Mouse (Mus musculus) CH12.LX (cell line): ENCODE measurements around the gene Mff. TPM values are rescaled to one million over a fixed set of nuclear protein-coding genes. Genes with fewer than 3 reads are reported as not detected.

Experiments
- DNase-seq: peaks from one replicate; pipeline ENCODE4 v3.0.0-alpha.2; 2013; ENCODE audit errors: extremely low read depth
- H3K27ac ChIP-seq: 2 replicates; pipeline ENCODE4 v1.5.1; 2012; ENCODE audit warnings: low read depth, mild to moderate bottlenecking, control low read depth, moderate library complexity; ENCODE audit not compliant: insufficient read depth
- H3K27me3 ChIP-seq: replicated peaks from 2 replicates; pipeline ENCODE3; 2012; ENCODE audit warnings: inconsistent platforms
- H3K36me3 ChIP-seq, 2 experiments: replicated peaks in 1 of 2; 2 replicates each; pipeline versions ENCODE3 to v1.6.1; 2012; ENCODE audit warnings: inconsistent platforms in 1 of 2, low read length in 1 of 2, mild to moderate bottlenecking in 1 of 2, mixed read lengths in 1 of 2, moderate library complexity in 1 of 2; ENCODE audit not compliant: control insufficient read depth in 1 of 2, insufficient read depth in 1 of 2
- H3K4me1 ChIP-seq, 2 experiments: 2 replicates each; pipeline ENCODE4 v1.6.1; 2012; ENCODE audit warnings: inconsistent platforms in 1 of 2, moderate library complexity in 1 of 2; ENCODE audit not compliant: insufficient read depth in 2 of 2, control insufficient read depth in 1 of 2
- H3K4me2 ChIP-seq: 2 replicates; pipeline ENCODE4 v1.6.1; 2012; ENCODE audit warnings: low read depth, mild to moderate bottlenecking, control low read depth; ENCODE audit not compliant: poor library complexity, insufficient read depth, severe bottlenecking
- H3K4me3 ChIP-seq, 3 experiments: fragments of 150-350 bp in 1 of 3; sonication (generic) in 1 of 3; replicated peaks in 1 of 3; 2 replicates each; pipeline versions ENCODE3 to v1.5.1; 2011 to 2012; ENCODE audit warnings: low read depth in 2 of 3, low read length in 2 of 3, mild to moderate bottlenecking in 2 of 3, moderate library complexity in 2 of 3, control low read depth in 1 of 3, improper control_type of control experiment in 1 of 3, inconsistent platforms in 1 of 3, mixed read lengths in 1 of 3; ENCODE audit not compliant: poor library complexity in 1 of 3
- H3K79me2 ChIP-seq: replicated peaks from 2 replicates; pipeline ENCODE4 v1.6.1; 2012; ENCODE audit warnings: mild to moderate bottlenecking, moderate library complexity; ENCODE audit not compliant: control insufficient read depth, poor library complexity, insufficient read depth, severe bottlenecking; ENCODE audit errors: extremely low read depth
- H3K9ac ChIP-seq: 2 replicates; pipeline ENCODE4 v1.6.1; 2012; ENCODE audit warnings: low read depth, mild to moderate bottlenecking, control low read depth, moderate library complexity; ENCODE audit not compliant: insufficient read depth
- H3K9me3 ChIP-seq: replicated peaks from 2 replicates; pipeline ENCODE3; 2012; ENCODE audit warnings: low read length, inconsistent platforms, mixed read lengths
- CHD1 ChIP-seq: IDR thresholded peaks from 2 replicates; pipeline ENCODE4 v1.6.1; 2012; ENCODE audit warnings: low read depth, low read length, improper control_type of control experiment, inconsistent platforms
- CTCF ChIP-seq, 2 experiments: IDR thresholded peaks in 1 of 2; conservative IDR thresholded peaks in 1 of 2; 2 replicates each; pipeline ENCODE4 v1.5.1; 2011 to 2012; ENCODE audit warnings: low read depth in 2 of 2, low read length in 2 of 2, improper control_type of control experiment in 1 of 2, inconsistent platforms in 1 of 2, mild to moderate bottlenecking in 1 of 2, moderate library complexity in 1 of 2
- E2F4 ChIP-seq: IDR thresholded peaks from 2 replicates; pipeline ENCODE4 v1.6.1; 2011; ENCODE audit warnings: low read depth, low read length, improper control_type of control experiment; ENCODE audit not compliant: insufficient replicate concordance
- ETS1 ChIP-seq: conservative IDR thresholded peaks from 2 replicates; pipeline ENCODE4 v1.6.1; 2012; ENCODE audit warnings: low read depth, mild to moderate bottlenecking, inconsistent platforms, low read length, improper control_type of control experiment, moderate library complexity
- GABPA ChIP-seq: IDR thresholded peaks from 2 replicates; pipeline ENCODE4 v1.6.1; 2012; ENCODE audit warnings: low read depth, low read length, improper control_type of control experiment, inconsistent platforms; ENCODE audit not compliant: insufficient replicate concordance
- JUN ChIP-seq: IDR thresholded peaks from 2 replicates; pipeline ENCODE4 v1.6.1; 2011; ENCODE audit warnings: low read depth, mild to moderate bottlenecking, low read length, improper control_type of control experiment, moderate library complexity; ENCODE audit not compliant: insufficient read depth
- JUND ChIP-seq: conservative IDR thresholded peaks from 2 replicates; pipeline ENCODE4 v1.6.1; 2011; ENCODE audit warnings: low read depth, low read length, improper control_type of control experiment
- KAT2A ChIP-seq: IDR thresholded peaks from 2 replicates; pipeline ENCODE4 v1.6.1; 2012; ENCODE audit warnings: low read length, improper control_type of control experiment, inconsistent platforms; ENCODE audit not compliant: insufficient replicate concordance
- MAX ChIP-seq: IDR thresholded peaks from 2 replicates; pipeline ENCODE4 v1.6.1; 2011; ENCODE audit warnings: low read length, improper control_type of control experiment
- MAZ ChIP-seq: IDR thresholded peaks from 2 replicates; pipeline ENCODE4 v1.6.1; 2012; ENCODE audit warnings: low read depth, mild to moderate bottlenecking, inconsistent platforms, low read length, improper control_type of control experiment, moderate library complexity
- MXI1 ChIP-seq: IDR thresholded peaks from 2 replicates; pipeline ENCODE4 v1.6.1; 2011; ENCODE audit warnings: mild to moderate bottlenecking, low read depth, low read length, improper control_type of control experiment
- MYC ChIP-seq: IDR thresholded peaks from 2 replicates; pipeline ENCODE4 v1.6.1; 2011; ENCODE audit warnings: low read depth, mild to moderate bottlenecking, improper control_type of control experiment, low read length
- PAX5 ChIP-seq: IDR thresholded peaks from 2 replicates; pipeline ENCODE4 v1.6.1; 2012; ENCODE audit warnings: low read length, inconsistent platforms, mixed read lengths
- POLR2A ChIP-seq: IDR thresholded peaks from 2 replicates; pipeline ENCODE4 v1.6.1; 2011; ENCODE audit warnings: low read depth, mild to moderate bottlenecking, improper control_type of control experiment, low read length
- POLR2AphosphoS2 ChIP-seq: IDR thresholded peaks from 2 replicates; pipeline ENCODE4 v1.6.1; 2011; ENCODE audit warnings: low read depth, low read length, improper control_type of control experiment
- SIN3A ChIP-seq: IDR thresholded peaks from 2 replicates; pipeline ENCODE4 v1.6.1; 2012; ENCODE audit warnings: low read length, improper control_type of control experiment, inconsistent platforms
- SMC3 ChIP-seq: IDR thresholded peaks from 2 replicates; pipeline ENCODE4 v1.6.1; 2011; ENCODE audit warnings: low read depth, low read length, improper control_type of control experiment
- TBP ChIP-seq: conservative IDR thresholded peaks from 2 replicates; pipeline ENCODE4 v1.6.1; 2011; ENCODE audit warnings: low read depth, low read length, improper control_type of control experiment
- UBTF ChIP-seq: IDR thresholded peaks from 2 replicates; pipeline ENCODE4 v1.6.1; 2012; ENCODE audit warnings: low read depth, mild to moderate bottlenecking, inconsistent platforms, low read length, improper control_type of control experiment, moderate library complexity
- USF1 ChIP-seq: IDR thresholded peaks from 2 replicates; pipeline ENCODE4 v1.6.1; 2014; ENCODE audit warnings: low read depth, mild to moderate bottlenecking, inconsistent platforms, low read length, improper control_type of control experiment
- ZC3H11A ChIP-seq: IDR thresholded peaks from 2 replicates; pipeline ENCODE4 v1.6.1; 2012; ENCODE audit warnings: low read depth, mild to moderate bottlenecking, inconsistent platforms, low read length, improper control_type of control experiment
- ZKSCAN1 ChIP-seq: IDR thresholded peaks from 2 replicates; pipeline ENCODE4 v1.6.1; 2012; ENCODE audit warnings: low read depth, inconsistent platforms, low read length, improper control_type of control experiment, borderline replicate concordance
- ZMIZ1 ChIP-seq: IDR thresholded peaks from 2 replicates; pipeline ENCODE4 v1.6.1; 2012; ENCODE audit warnings: low read depth, mild to moderate bottlenecking, inconsistent platforms, low read length, improper control_type of control experiment
- ZNF384 ChIP-seq: IDR thresholded peaks from 2 replicates; pipeline ENCODE4 v1.6.1; 2012; ENCODE audit warnings: low read depth, low read length, improper control_type of control experiment, inconsistent platforms
- dilution Hi-C: fragments of 300-500 bp; cut with MboI; formaldehyde crosslinking; loops from 2 replicates; pipeline ENCODE4 v1.14.3; 2020; ENCODE audit warnings: low sequenced_read_pairs; ENCODE audit not compliant: extremely low pct_unique_long_range_greater_than_20kb, extremely low pct_ligation_motif_present
- in situ Hi-C: fragments of 300-500 bp; cut with MboI; formaldehyde crosslinking; loops from 3 replicates; pipeline ENCODE4 v1.14.3; 2019; ENCODE audit warnings: low sequenced_read_pairs, low pct_ligation_motif_present, low pct_unique_long_range_greater_than_20kb, mixed read lengths
- polyA plus RNA-seq: library from polyadenylated mRNA; unstranded; fragments of >175 nt; gene quantifications from 2 replicates; pipeline ENCODE4 v1.2.1, GENCODE M21; 2012; ENCODE audit warnings: low read depth; ENCODE audit not compliant: insufficient read length
- total RNA-seq, 2 experiments: library from RNA; depleted of rRNA; stranded (reverse); fragments of 300-350 nt in 1 of 2; fragments of >200 nt in 1 of 2; gene quantifications; 2 replicates each; pipeline ENCODE4 v1.2.3; 2012 to 2014

The Mff gene
- total and polyA plus RNA-seq, 3 experiments, result 90.7 to 232 (median 169) TPM

DNA sequence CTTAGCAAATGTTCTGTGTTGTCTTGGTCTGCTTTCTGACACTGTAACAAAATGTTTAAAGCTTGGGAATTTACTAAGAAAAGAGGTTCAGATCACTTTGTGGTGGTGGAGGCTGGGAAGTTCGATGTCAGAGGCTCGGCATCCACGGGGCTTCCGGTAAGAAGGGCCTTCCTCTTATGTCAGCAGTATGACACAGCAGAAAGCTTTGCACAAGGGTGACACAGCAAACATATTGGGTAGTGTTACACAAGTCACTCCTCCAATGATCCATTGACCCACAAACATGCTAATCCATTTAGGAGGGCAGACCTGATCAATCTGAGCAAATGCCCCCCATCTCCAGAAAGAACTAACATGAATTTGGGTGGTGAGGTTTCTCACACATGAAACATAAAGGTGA lies 72.4 kb downstream of the Mff start:
- Histone ChIP-seq H3K9me3 (no peaks in the 10 kb centered on the region), H3K79me2 (no peaks in the 10 kb centered on the region)

DNA sequence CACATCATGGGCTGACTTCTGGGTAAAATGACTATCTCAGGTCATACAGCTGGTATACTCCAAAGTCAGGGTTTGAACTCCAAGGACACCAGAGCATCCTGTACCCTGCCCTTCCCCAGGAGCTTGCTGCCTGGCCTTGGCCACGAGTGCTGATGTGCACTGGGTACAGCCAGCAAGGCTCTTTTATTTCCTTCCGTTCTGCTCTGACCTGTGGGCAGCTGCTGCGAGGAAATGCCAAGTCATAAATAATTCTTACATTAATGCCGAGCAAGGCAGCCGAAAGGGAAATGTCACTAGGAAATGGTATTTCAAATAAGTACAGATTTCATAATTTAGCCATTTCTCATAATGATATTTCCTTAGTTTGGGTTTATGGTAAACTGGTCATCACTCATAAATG lies 73.6 kb downstream of the Mff start:
- H3K4me1 ChIP-seq, result peaks cover 0 to 9% of the 10 kb centered on the region in 2 experiments; a peak in 2 of 4 replicates
- no peaks in the 10 kb centered on the region for H3K9me3 ChIP-seq
- DNase-seq, result no peak
- in situ Hi-C loops, result loop anchor here (25.0 kb wide), 1 partner anchor 389 kb away; no protein-coding TSS in a partner anchor
- dilution Hi-C loops, result no loop called here
- H3K4me2 ChIP-seq, result no peak overlapping the region
- no peaks in the 10 kb centered on the region for H3K36me3 ChIP-seq
- no peaks in the 10 kb centered on the region for H3K79me2 ChIP-seq
- no peak overlapping the region for H3K4me3 ChIP-seq
- no peak overlapping the region for H3K9ac ChIP-seq
- H3K27me3 ChIP-seq, result no peaks in the 10 kb centered on the region
- no peak overlapping the region for H3K27ac ChIP-seq
- TF ChIP-seq USF1, result no peak
- no peak for TF ChIP-seq PAX5
- no peak for TF ChIP-seq E2F4
- TF ChIP-seq SIN3A, result no peak
- no peak for TF ChIP-seq ZNF384
- TF ChIP-seq JUN, result no peak
- TF ChIP-seq MAX, result no peak
- no peak for TF ChIP-seq ZKSCAN1
- TF ChIP-seq GABPA, result no peak
- no peak for TF ChIP-seq MAZ
- no peak for TF ChIP-seq ZMIZ1

More for the DNA sequence above, 72.4 kb downstream of the Mff start:
- dilution Hi-C loops, result no loop called here
- H3K36me3 ChIP-seq, result no peaks in the 10 kb centered on the region
- H3K4me1 ChIP-seq, result peaks cover 0 to 9% of the 10 kb centered on the region in 2 experiments; a peak in 2 of 4 replicates
- H3K9ac ChIP-seq, result no peak overlapping the region
- no peaks in the 10 kb centered on the region for H3K27me3 ChIP-seq
- no peak overlapping the region for H3K4me3 ChIP-seq
- TF ChIP-seq CHD1, result no peak
- no peak for TF ChIP-seq ZNF384
- TF ChIP-seq CTCF (conservative IDR thresholded peaks at IDR 0.05 in 1 of 2, IDR thresholded peaks at IDR 0.05 in 1 of 2; ENCODE audit: low read depth in 2 of 2, low read length in 2 of 2), result no peak
- no peak for DNase-seq
- in situ Hi-C loops, result loop anchor here (25.0 kb wide), 1 partner anchor 390 kb away; no protein-coding TSS in a partner anchor
- H3K27ac ChIP-seq, result no peak overlapping the region
- no peak overlapping the region for H3K4me2 ChIP-seq

GRCm38 (mm10) chr1:82798922-82799321 lies 74.2 kb downstream of the Mff start:
- Histone ChIP-seq H3K27me3 (no peaks in the 10 kb centered on the region), H3K4me3 (no peak overlapping the region), H3K79me2 (no peaks in the 10 kb centered on the region), H3K27ac (no peak overlapping the region), H3K4me2 (no peak overlapping the region), H3K4me1 (peaks cover 0 to 9% of the 10 kb centered on the region in 2 experiments; a peak in 2 of 4 replicates), H3K9me3 (no peaks in the 10 kb centered on the region), H3K9ac (no peak overlapping the region), H3K36me3 (no peaks in the 10 kb centered on the region)
- in situ Hi-C loops (loop anchor here (25.0 kb wide), 1 partner anchor 388 kb away; no protein-coding TSS in a partner anchor), dilution Hi-C loops (no loop called here)
- no peak for DNase-seq
- TF ChIP-seq JUN (no peak), MAX (no peak), PAX5 (no peak), UBTF (no peak), POLR2A (no peak), KAT2A (no peak), TBP (no peak), ZC3H11A (no peak), ZKSCAN1 (no peak), ETS1 (no peak), MXI1 (no peak), SIN3A (no peak), POLR2AphosphoS2 (no peak), MYC (no peak), SMC3 (no peak), JUND (no peak)
